Mouse (Mus musculus) heart, adult 11 months (tissue): Measurements from ENCODE around the gene Thbs2.

Source experiments
- DNase-seq: peaks from one replicate; pipeline ENCODE4 v3.0.0; 2022

The Thbs2 gene

GRCm38 (mm10) chr17:14696281-14696795, 2.3 kb upstream of the Thbs2 start:
- peak; percentile 83 for DNase-seq

GRCm38 (mm10) chr17:14693048-14693993, 714 bp downstream of the Thbs2 start:
- peak; percentile 88 for DNase-seq

- peak; percentile 93 for DNase-seq
Measured at GRCm38 (mm10) chr17:14691901-14692300, 2.1 kb downstream of the Thbs2 start.

- peak; percentile 85 for DNase-seq
Measured at GRCm38 (mm10) chr17:14691197-14691596, 2.8 kb downstream of the Thbs2 start.

GRCm38 (mm10) chr17:14682836-14683235, 11.2 kb downstream of the Thbs2 start:
- DNase-seq = peak; percentile 89

- no peak for DNase-seq
Measured at GRCm38 (mm10) chr17:14681047-14681446, 13.0 kb downstream of the Thbs2 start.

- no peak for DNase-seq
Measured at GRCm38 (mm10) chr17:14677198-14677597, 16.8 kb downstream of the Thbs2 start.

GRCm38 (mm10) chr17:14675517-14675916, 18.5 kb downstream of the Thbs2 start:
- DNase-seq = no peak

GRCm38 (mm10) chr17:14672402-14672801, 21.6 kb downstream of the Thbs2 start:
- peak; percentile 99 for DNase-seq

GRCm38 (mm10) chr17:14667225-14667624, 26.8 kb downstream of the Thbs2 start:
- DNase-seq = peak; percentile 71

- DNase-seq = peak; percentile 67
Measured at GRCm38 (mm10) chr17:14666451-14666850, 27.6 kb downstream of the Thbs2 start.

- DNase-seq = no peak
Measured at GRCm38 (mm10) chr17:14663366-14663765, 30.7 kb downstream of the Thbs2 start.

- DNase-seq = no peak
Measured at GRCm38 (mm10) chr17:14662409-14662808, 31.6 kb downstream of the Thbs2 start.

GRCm38 (mm10) chr17:14659746-14660145, 34.3 kb downstream of the Thbs2 start:
- no peak for DNase-seq

GRCm38 (mm10) chr17:14658123-14658522, 35.9 kb downstream of the Thbs2 start:
- DNase-seq = no peak

- DNase-seq = no peak
Measured at GRCm38 (mm10) chr17:14657123-14657522, 36.9 kb downstream of the Thbs2 start.

- peak; percentile 85 for DNase-seq
Measured at GRCm38 (mm10) chr17:14654981-14655380, 39.1 kb downstream of the Thbs2 start.

GRCm38 (mm10) chr17:14652013-14652412, 42.0 kb downstream of the Thbs2 start:
- peak; percentile 53 for DNase-seq

- DNase-seq = peak; percentile 72
Measured at GRCm38 (mm10) chr17:14647996-14648640, 45.9 kb downstream of the Thbs2 start.

GRCm38 (mm10) chr17:14643996-14644395, 50.0 kb downstream of the Thbs2 start:
- DNase-seq = peak; percentile 70

- peak; percentile 95 for DNase-seq
Measured at GRCm38 (mm10) chr17:14640351-14641115, 53.5 kb downstream of the Thbs2 start.

GRCm38 (mm10) chr17:14635546-14636323, 58.3 kb downstream of the Thbs2 start:
- peak; percentile 51 for DNase-seq
